Mouse (Mus musculus): ENCODE data around the gene Atrnl1.
"Not testable (repeated sequence)": the region's sequence is repeated elsewhere in the genome, so short reads cannot be mapped to it uniquely, and the experiment has no call there.

The Atrnl1 gene

DNA sequence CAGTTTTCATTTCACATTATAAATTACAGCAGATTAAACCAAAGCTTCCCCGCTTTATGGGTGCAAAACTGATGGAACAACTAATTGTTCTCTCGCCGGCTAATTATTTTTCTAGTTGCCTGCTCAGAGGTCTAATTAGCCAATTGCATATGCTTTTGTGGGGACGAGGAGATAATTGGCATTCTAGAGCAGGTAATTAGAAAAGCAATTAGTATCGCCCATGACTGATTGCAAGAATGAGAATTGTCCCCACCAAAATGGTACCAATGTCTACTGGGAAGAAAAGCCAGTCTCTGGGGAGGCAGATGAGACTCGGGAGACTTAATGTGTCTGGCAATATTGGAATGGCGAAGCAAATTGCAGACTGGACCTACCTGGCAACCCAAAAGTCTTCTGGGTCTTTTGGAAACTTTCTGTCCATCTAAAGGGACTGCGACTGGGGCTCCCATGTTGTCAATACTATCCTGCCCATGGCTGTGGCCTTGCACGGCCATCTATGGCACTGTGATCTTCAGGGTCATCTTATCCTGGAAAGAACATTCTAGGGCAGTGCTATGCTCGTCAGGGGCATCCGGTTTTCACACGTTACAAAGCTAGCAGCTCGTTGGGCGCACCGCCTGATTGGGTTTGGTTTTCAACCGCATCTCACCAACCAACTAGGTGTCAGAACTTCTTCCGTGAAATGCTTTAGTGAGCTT lies 377.0 kb downstream of the Atrnl1 start:
- no peak for DNase-seq

DNA sequence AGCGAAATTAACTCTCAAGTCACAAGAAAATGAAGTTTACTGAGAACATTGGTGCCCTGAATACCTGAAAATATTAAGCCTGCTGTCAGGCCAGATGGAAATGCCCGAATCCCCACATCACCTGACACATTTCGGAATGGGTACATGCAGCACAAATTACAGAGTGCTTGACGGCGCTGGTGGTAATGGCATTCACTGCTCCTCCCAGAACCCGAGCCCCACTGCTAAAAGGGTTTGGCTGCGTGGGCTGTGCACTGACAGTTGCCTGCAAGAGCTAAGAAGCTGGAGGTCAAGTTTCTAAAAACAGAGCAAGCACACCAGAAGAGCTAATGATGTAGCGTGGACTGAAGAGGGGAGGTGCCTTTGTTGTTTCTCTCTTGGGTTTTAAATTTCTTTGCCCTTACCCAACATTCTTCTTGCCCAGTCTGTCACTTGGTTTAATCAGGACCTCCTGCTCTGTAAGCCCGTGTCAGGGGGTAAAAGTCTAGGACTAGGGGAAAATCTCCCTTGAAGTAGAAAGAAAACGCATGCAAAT lies 377.8 kb downstream of the Atrnl1 start:
- DNase-seq: peak; percentile 35

GRCm38 (mm10) chr19:57991099-57991760 lies 380.4 kb downstream of the Atrnl1 start:
- DNase-seq: no peak

DNA sequence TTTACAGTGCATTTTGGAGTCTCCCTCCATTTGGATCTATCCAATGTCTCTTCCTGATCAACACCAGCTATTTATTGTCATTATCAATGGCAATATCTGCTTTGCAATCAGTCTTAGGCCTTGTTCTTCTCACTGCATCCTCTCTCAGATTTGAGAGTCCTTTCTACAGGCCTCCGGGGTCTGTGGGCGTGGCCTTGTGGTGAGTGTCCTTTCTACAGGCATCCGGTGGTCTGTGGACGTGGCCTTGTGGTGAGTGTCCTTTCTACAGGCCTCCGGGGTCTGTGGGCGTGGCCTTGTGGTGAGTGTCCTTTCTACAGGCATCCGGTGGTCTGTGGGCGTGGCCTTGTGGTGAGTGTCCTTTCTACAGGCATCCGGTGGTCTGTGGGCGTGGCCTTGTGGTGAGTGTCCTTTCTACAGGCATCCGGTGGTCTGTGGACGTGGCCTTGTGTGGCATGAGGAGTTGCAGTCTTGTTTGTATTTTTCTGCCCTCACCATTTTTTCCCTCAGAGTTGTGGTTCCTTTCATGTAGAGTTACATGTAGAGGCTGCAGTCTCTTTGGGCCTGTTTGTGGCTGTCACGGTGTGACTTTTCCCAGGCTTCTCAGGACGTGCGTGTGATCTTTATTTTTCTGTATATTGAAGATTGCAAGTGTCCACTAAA lies 383.5 kb downstream of the Atrnl1 start:
- not testable (repeated sequence) for DNase-seq

DNA sequence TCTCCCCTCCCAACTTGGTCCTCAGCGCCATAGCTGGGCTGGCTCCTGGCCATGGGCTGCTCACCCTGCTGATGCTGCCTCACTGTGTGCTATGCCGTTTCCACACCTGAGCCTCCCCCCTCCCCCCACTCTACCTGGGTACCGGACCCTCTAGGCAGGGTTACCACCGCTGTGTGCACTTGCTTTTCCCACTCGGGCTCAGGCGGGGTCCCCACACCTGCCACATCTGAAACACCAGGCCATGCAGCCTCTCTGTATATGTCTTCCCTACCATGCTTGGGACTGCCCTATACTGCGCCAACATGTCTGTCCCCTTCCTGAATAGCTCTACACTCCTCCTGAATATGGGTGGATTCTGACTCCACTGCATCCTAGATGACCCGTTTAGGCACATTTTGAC lies 384.2 kb downstream of the Atrnl1 start:
- DNase-seq: no peak

- DNase-seq: peak; percentile 79
Measured at GRCm38 (mm10) chr19:57997961-57998360, 387.1 kb downstream of the Atrnl1 start.

DNA sequence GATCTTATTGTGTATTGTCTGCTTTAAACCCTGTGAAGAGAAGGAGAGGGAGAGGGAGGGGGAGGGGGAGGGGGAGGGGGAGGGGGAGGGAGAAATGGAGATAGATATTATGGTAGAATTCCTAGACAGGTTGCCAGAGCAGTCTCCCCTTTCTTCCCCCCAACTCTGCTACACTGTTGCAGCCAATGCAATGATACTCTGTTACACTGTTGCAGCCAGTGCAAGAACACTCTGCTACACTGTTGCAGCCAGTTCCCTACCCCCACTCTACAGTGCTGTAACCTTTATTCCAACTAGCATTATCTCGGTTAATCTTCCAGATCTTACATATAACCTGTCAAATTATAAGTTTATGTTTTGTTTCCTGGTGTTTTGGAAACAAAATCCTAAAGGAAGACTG lies 400.8 kb downstream of the Atrnl1 start:
- DNase-seq: no peak

DNA sequence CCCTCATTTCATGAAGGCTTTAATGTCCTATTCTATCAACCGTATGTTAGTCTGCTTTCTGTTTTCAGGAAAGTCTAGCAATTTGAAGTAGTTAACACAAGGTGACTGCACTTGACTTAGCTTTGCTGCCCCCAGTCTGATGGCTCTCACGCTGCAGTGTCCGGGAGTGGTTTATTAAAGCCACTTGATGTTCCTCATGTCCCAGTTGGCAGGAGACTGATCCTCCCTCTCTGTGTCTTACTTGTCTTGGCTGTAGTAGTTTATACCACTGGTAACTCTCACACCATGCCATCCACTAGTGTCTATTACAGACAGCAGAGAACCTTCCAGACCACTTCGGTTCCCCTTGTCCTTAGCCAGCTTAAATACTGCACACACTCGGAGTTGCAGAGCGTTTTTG lies 404.9 kb downstream of the Atrnl1 start:
- DNase-seq: no peak

GRCm38 (mm10) chr19:58016561-58017453 lies 406.0 kb downstream of the Atrnl1 start:
- DNase-seq: no peak

DNA sequence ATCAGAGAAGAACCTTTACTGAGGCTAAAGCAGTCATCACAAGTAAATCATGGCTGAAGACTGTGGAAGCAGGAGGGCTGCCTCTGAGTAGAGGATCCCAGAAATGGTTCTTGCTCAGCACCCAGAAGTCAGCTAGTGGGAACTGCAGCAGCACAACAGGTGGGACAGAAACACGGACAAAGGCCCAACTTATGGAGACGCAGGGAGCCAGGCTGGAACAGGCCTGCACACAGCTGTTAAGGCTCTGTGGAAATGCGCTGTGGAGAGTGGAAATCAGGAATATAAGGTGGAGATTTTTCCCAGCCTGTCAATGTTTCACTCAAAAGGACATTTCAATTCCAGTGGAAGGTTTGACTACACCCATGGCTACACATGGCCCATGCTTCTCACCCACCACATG lies 406.6 kb downstream of the Atrnl1 start:
- no peak for DNase-seq

- no peak for DNase-seq
Measured at GRCm38 (mm10) chr19:58018698-58019097, 407.9 kb downstream of the Atrnl1 start.

DNA sequence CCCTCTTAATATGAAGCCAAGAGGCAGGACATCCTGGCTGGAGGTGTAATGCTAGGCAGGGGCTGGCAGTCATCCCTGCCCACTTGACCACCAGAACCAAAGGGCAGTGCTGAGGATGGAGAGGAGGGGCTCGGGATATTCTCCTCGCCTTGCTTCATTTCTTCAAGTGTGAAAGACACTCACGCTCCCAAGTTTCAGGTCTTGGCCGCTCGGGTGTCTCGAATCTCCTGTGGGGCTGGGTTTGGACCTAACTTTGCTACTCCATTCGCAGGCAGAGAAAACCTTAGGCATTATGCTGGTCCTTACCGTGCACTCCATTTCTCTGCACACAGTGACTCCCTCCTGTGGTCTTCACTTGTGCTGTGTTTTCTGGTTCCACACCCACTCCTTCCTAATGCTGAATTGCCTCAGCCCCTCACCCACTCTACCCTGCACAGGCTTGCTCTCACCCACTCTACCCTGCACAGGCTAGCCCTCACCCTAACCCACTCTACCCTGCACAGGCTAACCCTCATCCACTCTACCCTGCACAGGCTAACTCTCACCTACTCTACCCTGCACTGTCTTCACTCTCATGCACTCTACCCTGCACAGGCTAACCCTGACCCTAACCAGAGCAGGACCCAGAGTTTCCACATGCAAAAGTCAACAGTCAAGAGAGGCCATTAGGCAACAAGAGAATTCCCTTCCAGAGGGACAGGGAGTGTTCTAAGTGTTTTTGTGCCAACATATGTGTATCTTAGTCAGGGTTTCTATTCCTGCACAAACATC lies 410.9 kb downstream of the Atrnl1 start:
- no peak for DNase-seq

GRCm38 (mm10) chr19:58023216-58023825 lies 412.5 kb downstream of the Atrnl1 start:
- no peak for DNase-seq

GRCm38 (mm10) chr19:58025053-58025452 lies 414.2 kb downstream of the Atrnl1 start:
- no peak for DNase-seq

GRCm38 (mm10) chr19:58029661-58030060 lies 418.8 kb downstream of the Atrnl1 start:
- no peak for DNase-seq

DNA sequence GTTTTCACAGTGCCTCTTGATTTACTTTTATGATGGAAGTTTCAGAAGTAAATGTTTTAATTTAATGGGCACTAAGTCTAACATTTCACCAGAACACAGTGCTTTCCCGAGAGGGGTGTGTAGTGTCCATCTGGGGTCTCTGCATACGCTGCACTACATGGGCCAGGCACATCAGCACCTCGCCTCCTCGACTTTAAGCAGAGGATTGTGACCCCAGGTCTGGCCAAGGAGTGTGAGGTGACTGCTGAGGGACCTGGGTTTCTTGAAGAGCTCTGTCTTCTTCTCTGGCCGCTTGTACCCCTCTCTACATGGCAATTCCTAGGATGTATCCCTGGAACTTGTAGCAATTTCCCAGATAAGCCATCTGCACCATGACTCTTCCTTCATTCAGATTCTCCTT lies 422.4 kb downstream of the Atrnl1 start:
- DNase-seq: no peak

DNA sequence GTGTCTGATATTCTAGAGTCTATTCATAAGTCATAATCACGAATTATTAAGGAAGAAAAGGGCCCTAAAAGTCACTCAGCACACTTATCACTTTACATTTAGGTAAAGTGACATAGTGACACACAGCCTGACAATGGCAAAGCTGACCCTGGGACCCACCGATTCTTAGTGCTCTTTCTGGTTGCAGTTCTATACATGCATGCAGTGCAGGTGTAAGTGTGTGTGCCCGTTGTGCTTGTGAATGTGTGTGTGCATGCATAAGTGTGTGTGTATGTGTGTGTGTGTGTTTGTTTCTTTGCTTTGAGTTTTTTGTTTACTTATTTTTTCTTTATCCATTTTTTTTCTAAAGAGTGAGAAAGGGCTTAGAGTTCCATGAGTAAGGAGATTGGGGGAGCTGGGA lies 425.3 kb downstream of the Atrnl1 start:
- DNase-seq: no peak

GRCm38 (mm10) chr19:58043120-58043519 lies 432.3 kb downstream of the Atrnl1 start:
- no peak for DNase-seq

DNA sequence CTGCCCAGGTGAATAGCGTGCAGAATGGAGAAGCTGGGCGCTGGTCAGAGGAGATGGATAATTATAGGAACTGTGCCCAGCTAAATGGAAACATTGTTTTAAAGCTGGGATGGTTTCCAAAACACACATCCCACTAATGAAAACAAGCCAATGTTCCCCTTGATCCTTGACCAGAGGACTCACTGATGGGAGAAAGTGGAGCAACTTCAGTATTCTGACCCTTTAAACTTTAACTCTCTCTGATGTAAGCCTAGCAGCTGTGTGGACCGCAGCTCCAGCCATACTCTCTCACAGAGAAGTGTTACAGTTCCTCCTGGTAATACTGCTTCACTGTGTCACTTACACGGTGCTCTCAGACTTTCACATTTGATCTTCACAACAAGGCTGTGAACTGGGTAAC lies 432.7 kb downstream of the Atrnl1 start:
- no peak for DNase-seq

DNA sequence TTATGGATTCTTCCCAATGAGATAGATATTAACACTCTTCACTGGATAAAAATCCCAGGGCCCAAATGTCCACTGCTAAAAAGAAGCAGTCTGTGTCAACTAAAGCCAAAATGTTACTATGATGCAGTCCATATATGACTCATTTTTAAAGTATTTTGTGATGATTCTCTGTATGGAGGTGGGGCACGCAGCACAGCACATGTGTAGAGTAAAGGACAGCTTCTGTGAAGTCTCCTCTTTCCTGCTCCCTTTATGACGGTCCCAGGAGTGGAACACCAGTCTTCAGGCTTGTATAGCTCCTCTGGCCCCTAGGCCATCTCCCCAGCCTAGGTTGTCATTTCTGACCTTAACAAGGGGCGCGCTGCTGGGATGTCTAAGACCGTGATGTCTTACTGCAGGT lies 434.0 kb downstream of the Atrnl1 start:
- no peak for DNase-seq

DNA sequence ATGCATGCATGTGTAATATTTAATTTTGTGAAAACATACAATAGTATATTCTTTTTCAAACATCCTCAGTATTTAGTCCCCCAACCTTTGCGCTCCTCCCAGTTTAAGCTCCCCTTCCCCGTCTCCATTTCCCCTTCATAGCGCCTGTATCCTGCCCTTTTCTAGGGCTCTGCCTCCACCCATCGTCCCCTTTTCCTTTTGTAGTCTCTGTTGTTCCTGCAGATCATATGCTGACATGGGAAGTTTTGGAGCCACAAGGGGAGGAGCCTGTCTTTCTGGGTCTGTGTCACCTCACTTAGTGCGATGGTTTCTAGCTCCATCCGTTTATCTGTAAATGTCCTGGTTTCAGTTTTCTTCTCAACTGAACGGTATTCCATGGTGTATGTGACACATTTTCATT lies 435.8 kb downstream of the Atrnl1 start:
- DNase-seq: no peak

- not testable (repeated sequence) for DNase-seq
Measured at GRCm38 (mm10) chr19:58050410-58050809, 439.6 kb downstream of the Atrnl1 start.

Measured in embryo, embryonic 11 days (tissue).